Comparison of ENCODE assay signal across 10 mouse cellular contexts in genomic region chr15:6579194-6579768, GRCm38 (mm10). TPM values are rescaled to one million over a fixed set of nuclear protein-coding genes. Genes with fewer than 3 reads are reported as not detected.
A peak's percentile ranks its signal among the peaks of the same experiment; 100 is the strongest.
DNase-seq lines count a peak whose midpoint lies in the region; ATAC-seq and TF ChIP-seq lines count a peak whose summit lies in the region.
"Had no signal": no experiment of that assay in that cellular context is flagged by ENCODE, and none has a peak within 500 bp of the region (broad histone marks: within the 10 kb centered on the region; RNA-seq: fewer than 3 reads in every experiment).

No protein-coding gene starts in this region.

- no peaks in the 10 kb centered on the region for H3K27me3 ChIP-seq in intestine, embryonic 15.5 days (replicated peaks)

- H3K4me3 ChIP-seq in lung, adult 2 months (replicated peaks; ENCODE audit: extremely low read depth, low read depth, low read length), result peak overlapping the region; percentile 50
- H3K4me3 ChIP-seq in bone marrow macrophage, adult 2 months (ENCODE audit: insufficient read depth, low read length), result peak overlapping the region; percentile 17; the same call in 1 of the 2 replicates
- H3K4me3 ChIP-seq in intestine, embryonic 15.5 days (replicated peaks), result no peak overlapping the region

- ATAC-seq in intestine, embryonic 15.5 days, result no peak
- peak; percentile 25; the same call in 1 of the 2 replicates for ATAC-seq in monocyte, adult 5-6 weeks (replicated peaks; ENCODE audit: insufficient number of reproducible peaks, low FRiP score, low TSS enrichment, poor library complexity, severe bottlenecking)

- no peak for DNase-seq in lung, adult 2 months
- no peak for DNase-seq in lung, postnatal 36 days
- DNase-seq in urinary bladder, adult 2 months (ENCODE audit: low spot score), result no peak
- DNase-seq in kidney, adult 18-20 months, result no peak
- no peak for DNase-seq in B cell, adult 2 months
- DNase-seq: gastrocnemius, postnatal 10 days; right cerebral cortex, adult 18-20 months had no signal

- peak overlapping the region; percentile 31 for H3K27ac ChIP-seq in bone marrow macrophage, adult 2 months (ENCODE audit: insufficient read depth, low read depth, low read length)
- no peak overlapping the region for H3K27ac ChIP-seq in intestine, embryonic 15.5 days

- no peaks in the 10 kb centered on the region for H3K36me3 ChIP-seq in intestine, embryonic 15.5 days

- WGBS in lung, adult 2 months, result 15% methylated on average over 15 of the region's 15 CpGs
- WGBS in intestine, embryonic 15.5 days, result 47% methylated on average over 15 of the region's 15 CpGs

- H3K9me3 ChIP-seq in intestine, embryonic 15.5 days, result no peaks in the 10 kb centered on the region

- no peak for TF ChIP-seq CTCF in lung, adult 2 months (IDR thresholded peaks at IDR 0.05; ENCODE audit: insufficient read depth, low read length)
- no peak for TF ChIP-seq CTCF in bone marrow macrophage, adult 2 months (IDR thresholded peaks at IDR 0.05; ENCODE audit: low read depth, low read length)

- no peak overlapping the region for H3K9ac ChIP-seq in intestine, embryonic 15.5 days

- H3K4me1 ChIP-seq in lung, adult 2 months (ENCODE audit: control insufficient read depth, insufficient read depth, low read length), result peaks cover 2% of the 10 kb centered on the region; the same call in 1 of the 2 replicates
- peaks cover 77% of the 10 kb centered on the region for H3K4me1 ChIP-seq in bone marrow macrophage, adult 2 months (ENCODE audit: control insufficient read depth, insufficient read depth, low read length)
- 0 out of 2 replicates have a peak, but pooled peaks cover 3% of the 10 kb centered on the region for H3K4me1 ChIP-seq in intestine, embryonic 15.5 days (replicated peaks)

- H3K4me2 ChIP-seq in intestine, embryonic 15.5 days (replicated peaks), result peak overlapping the region; percentile 27

- no peak for TF ChIP-seq POLR2A in lung, adult 2 months (IDR thresholded peaks at IDR 0.05; ENCODE audit: borderline replicate concordance, extremely low read depth, low read depth, low read length)
- no peak for TF ChIP-seq POLR2A in bone marrow macrophage, adult 2 months (IDR thresholded peaks at IDR 0.05; ENCODE audit: borderline replicate concordance, low read depth, low read length)

RNA-seq across cellular contexts. Expression of gene Fyb, which starts 56.6 kb away (rescaled TPM):
- 48.1 and 71.0 TPM in 2 replicates for polyA plus RNA-seq in lung, adult 2 months (2012; rRNA removed)
- polyA plus RNA-seq in bone marrow macrophage, adult 2 months (2012; ENCODE audit: insufficient read depth, insufficient read length, missing spikeins), result 1,205 and 1,358 TPM in 2 replicates
- 6.5 and 8.6 TPM in 2 replicates for polyA plus RNA-seq in intestine, embryonic 15.5 days (2015; fragmentation: Nextera tagmentation; extraction: Ambion mirVana)
- 384 to 678 TPM (median 449 TPM) in 3 replicates for total RNA-seq in monocyte, adult 5-6 weeks (2017)
- 9.9 and 12.1 TPM in 2 replicates for polyA plus RNA-seq in urinary bladder, adult 2 months (2012; rRNA removed)

Comparison
In these comparisons a context has a peak if more than half of its experiments do, and no peak if none do; other contexts are left out.
1. RNA of gene Fyb, which starts 56.6 kb away (polyA plus RNA-seq): 1,205 to 1,358 TPM in bone marrow macrophage, adult 2 months; 48.1 to 71.0 TPM in lung, adult 2 months, 9.9 to 12.1 TPM in urinary bladder, adult 2 months and 6.5 to 8.6 TPM in intestine, embryonic 15.5 days; every median in the first group is over 10 times any median in the second.